Mouse (Mus musculus) kidney, adult 11 months (tissue): ENCODE results near the gene Rexo4.
A peak's percentile ranks its signal among the peaks of the same experiment; 100 is the strongest.

ENCODE experiments used
- DNase-seq: peaks from one replicate; pipeline ENCODE4 v3.0.0; 2022

Rexo4 gene

DNA sequence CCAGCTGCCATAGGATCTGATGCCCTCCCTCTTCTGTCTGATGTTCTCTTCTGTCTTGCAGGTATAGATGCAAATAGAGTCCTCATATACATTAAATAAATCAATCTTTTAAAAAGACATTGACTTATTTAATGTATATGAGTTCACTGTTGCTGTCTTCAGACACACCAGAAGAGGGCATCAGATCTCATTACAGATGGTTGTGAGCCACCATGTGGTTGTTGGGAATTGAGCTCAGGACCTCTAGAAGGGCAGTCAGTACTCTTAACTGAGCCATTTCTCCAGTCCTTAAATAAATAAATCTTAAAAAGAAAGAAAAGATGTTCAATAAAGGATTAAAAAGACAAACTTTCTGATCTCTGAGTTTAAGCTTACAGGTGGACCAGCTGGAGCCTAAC is 54.8 kb downstream of the Rexo4 start:
- no peak for DNase-seq

DNA sequence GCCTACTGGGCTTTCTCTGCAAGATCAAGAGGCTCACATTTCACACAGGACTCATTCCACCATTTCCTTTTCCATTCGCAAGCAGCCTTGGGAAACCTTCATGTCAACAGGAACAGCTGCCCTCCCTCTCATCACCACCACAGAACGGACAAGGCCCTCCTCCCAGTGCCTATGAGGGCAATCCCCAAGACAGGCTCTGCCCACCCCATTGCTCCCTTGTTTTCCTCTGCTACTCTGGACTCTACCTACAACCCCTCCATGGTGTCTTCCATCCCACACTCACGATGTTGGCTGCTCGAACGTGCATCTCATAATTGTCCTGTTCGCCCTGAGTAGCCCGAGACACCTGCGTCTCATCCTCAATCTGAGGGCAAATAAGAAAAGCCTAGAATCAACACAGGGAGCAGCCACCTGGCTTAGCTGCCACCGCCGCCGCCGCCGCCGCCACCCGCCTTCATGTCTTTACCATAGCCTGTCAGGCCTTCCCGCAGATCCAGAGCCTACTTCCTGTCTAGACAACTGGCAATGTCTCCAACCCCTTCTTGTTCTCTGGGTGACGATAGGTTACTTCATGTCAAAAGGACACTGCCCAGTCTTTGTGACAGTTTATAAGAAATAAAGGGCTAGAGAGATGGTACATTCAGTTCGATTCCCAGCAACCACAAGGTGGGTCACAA is 55.3 kb downstream of the Rexo4 start:
- no peak for DNase-seq

DNA sequence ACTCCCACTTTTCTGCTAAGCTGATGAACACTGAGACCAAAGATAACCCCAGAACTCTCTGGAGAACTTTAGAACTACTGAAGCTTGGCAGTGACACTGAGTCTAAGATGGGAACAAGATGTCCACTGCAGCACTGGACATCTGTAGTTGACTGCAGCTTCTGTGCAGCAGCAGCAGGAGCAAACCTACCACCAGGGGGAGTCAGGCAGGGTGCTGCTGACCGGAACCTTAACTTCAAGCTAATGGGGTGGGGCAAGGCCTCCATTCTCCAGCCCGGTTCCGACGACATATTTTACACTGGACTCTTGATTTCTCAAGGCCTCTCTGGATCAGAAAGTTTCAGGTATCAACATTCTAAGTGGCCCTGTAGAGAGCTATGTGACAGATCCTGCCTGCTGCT is 57.1 kb downstream of the Rexo4 start:
- DNase-seq = peak; percentile 49

DNA sequence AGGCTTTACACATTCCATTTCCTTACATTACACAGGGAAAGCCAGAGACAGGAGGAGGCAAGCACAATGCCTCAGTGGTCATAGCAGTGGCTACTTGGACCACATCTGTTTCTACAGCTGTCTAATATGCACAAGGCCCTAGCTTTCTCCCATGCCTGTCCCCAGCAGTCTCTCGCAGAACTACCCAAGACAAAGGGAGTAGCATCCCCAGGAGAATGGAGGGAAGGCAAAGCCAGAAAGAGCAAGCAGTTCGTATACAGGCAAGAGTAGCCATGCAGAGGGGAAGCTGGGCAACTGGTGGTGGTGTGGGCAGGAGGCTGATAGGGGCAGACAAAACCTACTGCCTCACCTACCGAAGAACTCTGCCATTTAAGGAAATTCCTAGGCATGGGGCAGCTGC is 57.8 kb downstream of the Rexo4 start:
- DNase-seq = no peak

DNA sequence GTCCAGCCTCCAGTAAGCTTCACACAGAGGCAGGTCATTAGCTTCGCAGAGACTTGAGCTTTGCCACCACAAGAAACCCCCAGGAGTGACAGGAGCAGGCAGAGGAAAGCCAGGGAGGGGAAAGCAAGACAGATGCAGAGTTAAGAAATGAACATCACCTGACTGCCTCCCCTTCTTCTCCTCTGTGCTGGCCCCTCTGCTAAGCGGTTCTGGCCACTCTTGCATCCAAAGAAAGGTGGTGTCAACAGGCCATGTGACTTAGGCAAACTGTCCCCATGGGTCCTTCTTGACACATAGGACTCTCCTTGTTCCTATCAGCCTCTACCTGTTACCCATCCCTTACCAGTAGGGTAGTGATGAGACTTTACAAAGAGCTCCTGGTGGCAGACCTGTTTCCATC is 58.2 kb downstream of the Rexo4 start:
- no peak for DNase-seq
